Mouse (Mus musculus): Measurements from ENCODE around the gene Shisa7. TPM values are rescaled to one million over a fixed set of nuclear protein-coding genes. Genes with fewer than 3 reads are reported as not detected.
"Not testable (repeated sequence)": the region's sequence is repeated elsewhere in the genome, so short reads cannot be mapped to it uniquely, and the experiment has no call there.

The Shisa7 gene
- polyA plus RNA-seq, 1 experiment: 0.23 TPM

- H3K4me1 ChIP-seq (ENCODE audit: control insufficient read depth, insufficient read depth, insufficient read length): peaks cover 6% of the 10 kb centered on the region; the same call in 1 of the 2 replicates
- peaks cover 19% of the 10 kb centered on the region for H3K36me3 ChIP-seq (ENCODE audit: control insufficient read depth, insufficient read depth, low read length)
- 82% methylated on average over 7 of the region's 7 CpGs for WGBS
- no peak overlapping the region for H3K4me3 ChIP-seq (ENCODE audit: extremely low read depth, insufficient read depth, insufficient read length)
- no peak for DNase-seq (ENCODE audit: low read depth in 1 of 2, low spot score in 2 of 2)
- no peak for TF ChIP-seq POLR2A (IDR thresholded peaks at IDR 0.05; ENCODE audit: low read depth, low read length)
- TF ChIP-seq CTCF (IDR thresholded peaks at IDR 0.05; ENCODE audit: extremely low read depth, insufficient read depth, insufficient read length, insufficient replicate concordance): peak; percentile 16; the same call in 1 of the 2 replicates
- no peaks in the 10 kb centered on the region for H3K27me3 ChIP-seq (ENCODE audit: control insufficient read depth, insufficient read depth, low read length)
- no peak overlapping the region for H3K27ac ChIP-seq (ENCODE audit: insufficient read depth, low read length)
Observed at GRCm38 (mm10) chr7:4795767-4796433, 48.6 kb downstream of the Shisa7 start.

GRCm38 (mm10) chr7:4794631-4795168 lies 49.8 kb downstream of the Shisa7 start:
- no peak for DNase-seq (ENCODE audit: low read depth in 1 of 2, low spot score in 2 of 2)
- H3K36me3 ChIP-seq (ENCODE audit: control insufficient read depth, insufficient read depth, low read length): peaks cover 19% of the 10 kb centered on the region
- H3K4me3 ChIP-seq (ENCODE audit: extremely low read depth, insufficient read depth, insufficient read length): no peak overlapping the region
- no peak for TF ChIP-seq POLR2A (IDR thresholded peaks at IDR 0.05; ENCODE audit: low read depth, low read length)
- TF ChIP-seq CTCF (IDR thresholded peaks at IDR 0.05; ENCODE audit: extremely low read depth, insufficient read depth, insufficient read length, insufficient replicate concordance): no peak
- H3K27ac ChIP-seq (ENCODE audit: insufficient read depth, low read length): no peak overlapping the region
- H3K4me1 ChIP-seq (ENCODE audit: control insufficient read depth, insufficient read depth, insufficient read length): peaks cover 6% of the 10 kb centered on the region; the same call in 1 of the 2 replicates
- whole genome bisulfite sequencing: 64% methylated on average over 3 of the region's 3 CpGs
- H3K27me3 ChIP-seq (ENCODE audit: control insufficient read depth, insufficient read depth, low read length): no peaks in the 10 kb centered on the region

- DNase-seq (ENCODE audit: low read depth in 1 of 2, low spot score in 2 of 2): no peak
- Histone ChIP-seq H3K36me3 (ENCODE audit: control insufficient read depth, insufficient read depth, low read length) (peaks cover 19% of the 10 kb centered on the region), H3K27me3 (ENCODE audit: control insufficient read depth, insufficient read depth, low read length) (no peaks in the 10 kb centered on the region), H3K27ac (ENCODE audit: insufficient read depth, low read length) (no peak overlapping the region), H3K4me1 (ENCODE audit: control insufficient read depth, insufficient read depth, insufficient read length) (peaks cover 6% of the 10 kb centered on the region), H3K4me3 (ENCODE audit: extremely low read depth, insufficient read depth, insufficient read length) (peak overlapping the region; percentile 76; the same call in 1 of the 2 replicates)
- 43% methylated on average over 4 of the region's 4 CpGs for WGBS
- TF ChIP-seq POLR2A (IDR thresholded peaks at IDR 0.05; ENCODE audit: low read depth, low read length) (no peak), CTCF (IDR thresholded peaks at IDR 0.05; ENCODE audit: extremely low read depth, insufficient read depth, insufficient read length, insufficient replicate concordance) (no peak)
Observed at GRCm38 (mm10) chr7:4793674-4794073, 50.8 kb downstream of the Shisa7 start.

GRCm38 (mm10) chr7:4793248-4793647 lies 51.2 kb downstream of the Shisa7 start:
- not testable (repeated sequence) for H3K27me3 ChIP-seq (ENCODE audit: control insufficient read depth, insufficient read depth, low read length)
- peak overlapping the region; percentile 79 for H3K27ac ChIP-seq (ENCODE audit: insufficient read depth, low read length)

GRCm38 (mm10) chr7:4792278-4793212 lies 52.0 kb downstream of the Shisa7 start, which contains the start of gene Rpl28:
Gene Rpl28, plus strand, starts transcription at chr7:4792874.
- WGBS: under 1% methylated on average over 54 of the region's 54 CpGs
- H3K4me1 ChIP-seq (ENCODE audit: control insufficient read depth, insufficient read depth, insufficient read length): peaks cover 6% of the 10 kb centered on the region
- peak; percentile 93 to 96 for DNase-seq (ENCODE audit: low read depth in 1 of 2, low spot score in 2 of 2)
- H3K27me3 ChIP-seq (ENCODE audit: control insufficient read depth, insufficient read depth, low read length): no peaks in the 10 kb centered on the region
- TF ChIP-seq CTCF (IDR thresholded peaks at IDR 0.05; ENCODE audit: extremely low read depth, insufficient read depth, insufficient read length, insufficient replicate concordance): no peak
- peak; percentile 81 for TF ChIP-seq POLR2A (IDR thresholded peaks at IDR 0.05; ENCODE audit: low read depth, low read length)
- peak within 1 kb of the TSS; percentile 87 for H3K27ac ChIP-seq (ENCODE audit: insufficient read depth, low read length)
- peak within 1 kb of the TSS; percentile 76 for H3K4me3 ChIP-seq (ENCODE audit: extremely low read depth, insufficient read depth, insufficient read length)
- peaks cover 19% of the 10 kb centered on the region for H3K36me3 ChIP-seq (ENCODE audit: control insufficient read depth, insufficient read depth, low read length)

More at GRCm38 (mm10) chr7:4793248-4793647, 51.2 kb downstream of the Shisa7 start:
- not testable (repeated sequence) for H3K4me1 ChIP-seq (ENCODE audit: control insufficient read depth, insufficient read depth, insufficient read length); DNase-seq (ENCODE audit: low read depth in 1 of 2, low spot score in 2 of 2)
- Histone ChIP-seq H3K36me3 (ENCODE audit: control insufficient read depth, insufficient read depth, low read length) (peaks cover 19% of the 10 kb centered on the region), H3K4me3 (ENCODE audit: extremely low read depth, insufficient read depth, insufficient read length) (peak overlapping the region; percentile 76)
- under 1% methylated on average over 31 of the region's 31 CpGs for WGBS

GRCm38 (mm10) chr7:4789436-4789935 lies 55.0 kb downstream of the Shisa7 start, which contains the start of gene Tmem238:
Gene Tmem238, minus strand, starts transcription at chr7:4789656.
- H3K27ac ChIP-seq (ENCODE audit: insufficient read depth, low read length): peak within 1 kb of the TSS; percentile 41; the same call in 1 of the 2 replicates
- H3K27me3 ChIP-seq (ENCODE audit: control insufficient read depth, insufficient read depth, low read length): no peaks in the 10 kb centered on the region
- H3K4me3 ChIP-seq (ENCODE audit: extremely low read depth, insufficient read depth, insufficient read length): peak within 1 kb of the TSS; percentile 71
- peak in 1 of 2 experiments; percentile 21 for DNase-seq (ENCODE audit: low read depth in 1 of 2, low spot score in 2 of 2)
- no peak; the same call in 1 of the 2 replicates for TF ChIP-seq POLR2A (IDR thresholded peaks at IDR 0.05; ENCODE audit: low read depth, low read length)
- H3K36me3 ChIP-seq (ENCODE audit: control insufficient read depth, insufficient read depth, low read length): peaks cover 4% of the 10 kb centered on the region
- peaks cover 6% of the 10 kb centered on the region for H3K4me1 ChIP-seq (ENCODE audit: control insufficient read depth, insufficient read depth, insufficient read length)
- 11% methylated on average over 39 of the region's 40 CpGs for WGBS
